Mouse (Mus musculus) embryo, embryonic 10 days (tissue): ENCODE results near the gene Dpep3.
A peak's percentile ranks its signal among the peaks of the same experiment; 100 is the strongest.
"Not testable (repeated sequence)": the region's sequence is repeated elsewhere in the genome, so short reads cannot be mapped to it uniquely, and the experiment has no call there.

Experiments used
- DNase-seq: peaks from one replicate; pipeline ENCODE4 v3.0.0-alpha.2; 2015; ENCODE audit warnings: low spot score

Gene Dpep3

GRCm38 (mm10) chr8:105979325-105979724 lies at the start of gene Dpep3:
TSS of gene Dpep3 (minus strand) at chr8:105979429.
- no peak for DNase-seq

GRCm38 (mm10) chr8:106022483-106022882 lies 43.3 kb upstream of the Dpep3 start:
- DNase-seq = peak; percentile 85

DNA sequence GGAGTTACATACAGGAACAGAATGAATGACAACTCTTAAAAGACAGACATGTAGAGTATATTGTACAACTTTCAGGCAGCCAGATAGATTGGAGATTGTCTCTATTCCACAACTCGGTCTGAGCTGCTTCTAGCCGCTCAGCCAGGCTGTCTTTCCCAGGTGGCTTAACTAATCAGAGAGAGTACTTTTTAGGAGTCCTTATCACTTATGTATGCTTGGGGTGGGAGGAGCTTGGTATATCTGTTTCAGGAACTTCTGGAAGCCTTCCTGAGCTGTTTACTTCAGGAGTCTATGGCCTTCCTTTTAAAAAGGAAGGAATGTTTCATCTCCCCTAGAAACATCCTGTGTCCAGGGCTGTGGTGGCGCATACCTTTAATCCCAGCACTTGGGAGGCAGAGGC lies 38.8 kb upstream of the Dpep3 start:
- no peak for DNase-seq

GRCm38 (mm10) chr8:106017130-106017529 lies 37.9 kb upstream of the Dpep3 start:
- DNase-seq = no peak

- DNase-seq = no peak
Observed at GRCm38 (mm10) chr8:106016284-106016683, 37.1 kb upstream of the Dpep3 start.

GRCm38 (mm10) chr8:106012203-106012602 lies 33.0 kb upstream of the Dpep3 start:
- not testable (repeated sequence) for DNase-seq

DNA sequence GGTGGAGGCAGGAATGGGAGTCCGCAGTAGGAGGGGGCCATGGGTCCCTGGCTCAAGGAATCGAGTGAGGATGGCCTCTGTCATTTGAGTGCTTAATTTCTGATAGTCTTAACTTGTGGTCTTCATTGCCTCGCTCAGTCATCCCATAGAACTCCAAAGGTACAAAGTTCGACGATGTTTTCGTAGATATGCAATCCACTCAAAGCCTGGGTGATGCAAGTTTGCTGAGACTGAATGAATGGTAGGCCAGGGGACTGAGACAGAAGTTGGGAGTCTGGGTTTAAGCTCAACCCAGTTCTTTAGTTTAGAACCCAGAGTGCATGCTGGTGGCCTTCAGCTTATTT lies 32.4 kb upstream of the Dpep3 start, which contains the start of gene Ddx28:
TSS of gene Ddx28 (minus strand) at position 240 of the 344 bp plus-strand sequence.
- DNase-seq = no peak

DNA sequence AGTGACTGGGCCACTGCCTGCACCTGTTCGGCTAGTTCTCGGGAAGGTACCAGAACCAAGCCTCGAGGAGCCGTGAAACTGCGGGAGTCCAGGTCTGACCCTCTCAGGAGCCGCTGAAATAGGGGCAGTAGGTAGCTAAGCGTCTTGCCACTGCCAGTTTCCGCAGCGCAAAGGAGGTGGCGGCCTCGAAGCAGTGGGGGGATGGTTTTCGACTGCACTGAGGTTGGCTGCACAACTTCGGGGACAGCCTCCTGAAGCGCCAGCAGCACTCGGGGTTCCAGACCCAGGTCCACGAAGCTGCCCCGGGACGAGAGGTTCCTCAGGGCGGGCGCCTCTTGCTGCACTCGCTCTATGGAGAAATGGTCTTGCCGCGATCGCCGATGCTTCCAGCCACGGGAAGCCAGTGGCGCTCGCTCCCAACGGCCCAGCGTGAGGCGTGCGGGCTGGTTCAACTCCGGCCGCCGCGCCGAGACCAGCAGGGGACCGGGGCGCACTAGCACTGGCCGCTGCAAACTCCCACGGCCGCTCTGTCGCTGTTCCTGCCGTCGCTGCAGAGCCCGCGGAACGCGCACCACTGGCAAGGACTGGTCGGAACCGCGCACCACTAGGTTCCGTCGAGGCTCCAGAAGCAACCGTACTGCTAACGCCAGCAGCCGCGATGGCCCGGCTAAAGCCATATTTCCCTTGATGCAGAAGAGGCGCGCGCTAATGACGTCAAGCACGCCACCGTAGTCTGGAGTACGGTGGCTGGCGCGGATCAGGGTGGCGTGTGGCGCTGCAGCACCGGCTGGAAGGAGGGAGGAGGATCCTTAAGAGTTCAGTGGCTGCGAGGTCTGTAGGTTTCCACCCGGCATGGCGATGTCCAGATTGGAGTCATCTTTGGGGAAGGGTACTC lies 31.8 kb upstream of the Dpep3 start:
- peak; percentile 100 for DNase-seq

DNA sequence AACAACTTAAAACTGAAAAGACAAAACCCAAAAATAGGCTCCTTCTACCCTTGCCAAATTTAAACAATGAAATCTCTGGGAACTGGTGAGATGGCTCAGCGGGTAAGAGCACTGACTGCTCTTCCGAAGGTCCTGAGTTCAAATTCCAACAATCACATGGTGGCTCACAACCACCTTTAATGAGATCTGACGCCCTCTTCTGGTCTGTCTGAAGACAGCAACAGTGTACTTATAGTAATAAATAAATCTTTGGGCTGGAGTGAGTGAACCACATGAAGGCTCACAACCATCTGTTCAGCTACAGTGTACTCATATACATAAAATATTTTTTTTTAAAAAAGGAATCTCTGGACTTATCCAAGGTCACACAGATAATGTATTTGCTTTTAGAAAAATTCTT lies 28.7 kb upstream of the Dpep3 start:
- not testable (repeated sequence) for DNase-seq

DNA sequence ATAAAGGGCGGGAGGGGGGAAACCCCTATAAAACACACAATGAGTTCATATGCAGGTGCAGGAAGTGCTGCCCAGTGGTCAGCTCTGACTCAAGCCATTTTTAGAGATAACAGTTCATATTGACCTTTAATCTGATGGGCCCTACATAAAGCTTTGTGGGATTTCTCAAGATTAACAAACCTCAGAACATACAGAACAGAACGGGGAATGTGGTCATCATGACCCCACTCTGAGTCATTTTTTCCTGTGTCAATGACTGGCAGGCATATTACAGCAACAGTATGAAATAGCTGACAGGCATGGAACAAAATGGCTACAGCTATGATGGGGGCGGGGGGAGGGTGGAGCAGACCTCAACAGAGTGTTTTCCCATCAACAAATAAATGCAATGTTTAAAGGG lies 27.9 kb upstream of the Dpep3 start:
- DNase-seq = no peak

DNA sequence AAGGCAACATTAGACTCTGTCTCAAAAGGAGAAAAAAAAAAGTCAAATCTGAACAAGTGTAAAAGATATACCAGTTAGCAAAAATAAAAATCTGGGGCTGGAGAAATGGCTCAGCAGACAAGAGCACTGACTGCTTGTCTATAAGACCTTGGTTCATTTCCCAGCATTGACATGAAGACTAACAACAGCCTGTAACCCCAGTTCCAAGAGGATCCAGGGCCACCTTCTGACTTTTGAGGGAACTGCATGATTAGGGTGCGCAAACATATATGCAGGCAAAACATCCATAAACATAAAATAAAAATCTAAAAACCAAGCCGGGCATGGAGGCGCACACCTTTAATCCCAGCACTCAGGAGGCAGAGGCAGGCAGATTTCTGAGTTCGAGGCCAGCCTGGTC lies 27.2 kb upstream of the Dpep3 start:
- no peak for DNase-seq

GRCm38 (mm10) chr8:106005875-106006274 lies 26.6 kb upstream of the Dpep3 start, which contains the start of gene Dpep2nb:
TSS of gene Dpep2nb (minus strand) at chr8:106005975.
- no peak for DNase-seq

- DNase-seq = no peak
Observed at GRCm38 (mm10) chr8:106004538-106005207, 25.4 kb upstream of the Dpep3 start.

DNA sequence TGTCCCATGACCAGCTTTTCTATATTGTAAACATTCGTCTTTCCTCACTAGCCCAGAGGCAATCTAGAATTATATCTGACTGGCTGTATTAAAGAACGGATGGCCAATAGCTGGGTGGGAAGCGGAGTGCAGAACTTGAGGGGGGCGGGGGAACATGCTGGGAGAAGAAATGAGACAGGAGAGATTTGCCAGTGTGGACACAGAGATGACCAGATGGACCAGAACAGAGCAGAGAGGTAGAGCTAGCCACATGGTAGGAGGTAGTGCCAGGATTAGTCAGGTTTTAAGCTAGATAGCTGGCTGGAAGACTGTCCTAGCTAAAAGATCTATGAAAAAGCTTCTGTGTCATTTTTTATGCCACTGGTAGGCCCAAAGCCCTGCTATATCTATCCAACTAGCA lies 22.7 kb upstream of the Dpep3 start:
- DNase-seq = no peak

DNA sequence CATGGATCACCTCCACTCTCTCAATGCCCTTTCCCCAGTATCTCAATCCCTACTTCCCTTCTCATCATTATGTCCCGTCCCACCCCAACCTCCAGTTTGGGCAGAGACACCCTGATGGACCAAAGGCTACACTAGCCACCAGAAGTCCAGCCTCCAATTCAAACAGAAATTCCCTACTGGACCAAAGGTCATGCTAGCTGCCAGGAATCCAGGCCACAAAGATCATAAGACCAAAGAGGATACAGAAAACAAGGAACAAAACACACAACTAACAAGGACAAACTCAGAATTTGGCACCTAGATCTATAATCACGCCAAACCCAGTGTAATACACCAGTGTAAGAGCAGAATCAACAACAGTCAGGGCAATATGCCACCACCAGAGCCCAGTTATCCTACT lies 19.7 kb upstream of the Dpep3 start:
- no peak for DNase-seq

GRCm38 (mm10) chr8:105996359-105996758 lies 17.1 kb upstream of the Dpep3 start:
- DNase-seq = no peak

DNA sequence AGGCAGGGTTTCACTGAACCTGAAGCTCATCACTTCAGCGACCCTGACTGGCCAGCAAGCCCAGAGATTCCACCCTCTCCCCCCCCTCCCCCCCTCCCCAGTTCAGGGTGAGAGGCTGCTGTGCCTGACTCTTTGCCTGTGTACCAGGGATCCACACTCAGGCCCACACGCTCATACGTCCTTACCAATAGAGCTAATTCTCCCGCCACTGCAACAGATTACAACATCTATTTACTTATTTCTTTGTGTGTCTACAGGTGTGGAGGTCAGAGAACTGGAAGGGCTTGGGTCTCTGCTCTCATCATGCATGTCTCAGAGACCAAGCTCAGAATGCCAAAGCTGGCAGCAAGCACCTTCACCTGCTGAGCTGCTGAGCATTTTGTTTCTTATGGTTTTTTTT lies 14.0 kb upstream of the Dpep3 start:
- DNase-seq = no peak

GRCm38 (mm10) chr8:105992499-105992898 lies 13.3 kb upstream of the Dpep3 start:
- DNase-seq = no peak

DNA sequence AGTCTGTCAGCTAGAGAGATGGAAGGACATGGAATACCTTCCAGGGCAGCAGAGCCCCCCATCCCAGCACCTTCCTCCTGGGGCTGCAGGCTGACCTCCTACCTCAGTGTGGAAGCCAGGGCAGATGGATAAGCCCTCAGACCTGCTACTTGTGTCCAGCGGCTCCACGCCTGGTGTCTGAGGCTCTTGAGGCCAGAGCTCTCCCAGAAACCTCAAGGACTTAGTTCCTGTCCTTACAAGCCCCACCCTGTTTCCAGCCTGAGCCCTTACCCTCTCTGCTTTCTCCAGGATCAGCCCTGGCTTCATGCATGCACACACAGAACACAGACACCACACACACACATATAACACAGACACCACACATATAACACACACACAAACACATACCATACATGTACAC lies 12.3 kb upstream of the Dpep3 start:
- no peak for DNase-seq

DNA sequence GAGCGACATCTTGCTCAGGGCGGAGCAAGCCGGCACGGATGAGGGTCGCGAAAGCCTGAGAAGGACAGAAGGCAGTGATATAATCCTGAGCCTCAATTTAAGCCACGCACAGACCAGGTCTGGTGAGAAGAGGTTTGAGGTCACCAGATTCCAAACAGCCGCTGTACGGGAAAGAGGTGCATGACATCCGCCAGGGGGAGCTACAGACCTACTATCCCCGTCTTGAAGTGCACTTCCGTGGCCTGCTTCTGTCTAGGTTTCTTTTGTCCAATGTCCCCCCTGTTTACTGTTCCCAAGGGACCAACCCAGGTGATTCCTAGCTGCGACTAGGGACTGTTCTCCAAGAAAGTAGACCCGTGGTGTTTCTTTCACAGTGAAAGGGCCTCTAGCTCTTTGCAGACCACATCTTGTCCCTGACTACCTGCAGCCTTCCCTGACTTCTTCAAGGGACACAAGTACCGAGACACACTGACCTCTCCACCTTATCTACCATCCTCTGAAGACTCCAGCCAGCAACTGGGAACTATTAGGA lies 11.7 kb upstream of the Dpep3 start, which contains the start of gene Dus2:
TSS of gene Dus2 (plus strand) at position 482 of the 532 bp plus-strand sequence.
- peak; percentile 94 for DNase-seq

DNA sequence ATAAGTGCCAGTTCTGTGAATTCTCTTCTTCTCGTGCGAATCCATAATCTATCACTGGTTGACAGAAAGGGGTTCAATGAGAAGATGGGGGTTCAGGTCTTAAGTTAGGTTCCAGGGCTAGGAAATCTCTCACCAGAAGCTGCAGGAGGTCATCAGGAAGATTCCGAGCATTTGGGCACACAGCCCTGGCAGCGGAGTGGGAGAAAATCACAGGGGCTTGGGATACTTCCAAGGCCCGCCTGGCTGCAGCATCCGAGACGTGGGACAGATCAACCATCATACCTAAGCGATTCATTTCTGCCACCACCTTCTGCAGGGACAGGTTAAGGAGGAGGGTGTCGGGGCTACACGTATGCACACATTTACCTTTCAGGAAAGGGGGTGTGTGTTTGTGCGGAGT lies 9.3 kb upstream of the Dpep3 start:
- no peak for DNase-seq

GRCm38 (mm10) chr8:105983406-105983805 lies 4.2 kb upstream of the Dpep3 start:
- not testable (repeated sequence) for DNase-seq

GRCm38 (mm10) chr8:105981146-105981545 lies 1.9 kb upstream of the Dpep3 start:
- DNase-seq = no peak
